Mouse (Mus musculus) C2C12 (cell line): Measurements from ENCODE around the gene Hs6st3. TPM values are rescaled to one million over a fixed set of nuclear protein-coding genes. Genes with fewer than 3 reads are reported as not detected.

ENCODE experiments used
- H3K27me3 ChIP-seq: one replicate; pipeline ENCODE4 v1.6.1; 2011; ENCODE audit not compliant: control insufficient read depth, insufficient read depth, insufficient read length
- H3K36me3 ChIP-seq: one replicate; pipeline ENCODE4 v1.6.1; 2011; ENCODE audit not compliant: control insufficient read depth, insufficient read depth
- H3K4me3 ChIP-seq: one replicate; pipeline ENCODE4 v1.5.1; 2011; ENCODE audit warnings: mild to moderate bottlenecking, control low read depth; ENCODE audit not compliant: poor library complexity, insufficient read depth, severe bottlenecking
- H3K79me2 ChIP-seq: one replicate; pipeline ENCODE4 v1.6.1; 2011; ENCODE audit not compliant: control insufficient read depth, insufficient read depth
- H3K79me3 ChIP-seq: one replicate; pipeline ENCODE4 v1.6.1; 2011; ENCODE audit warnings: low read depth, control low read depth
- H3ac ChIP-seq: one replicate; pipeline ENCODE3; 2011; ENCODE audit warnings: low read depth; ENCODE audit not compliant: control insufficient read depth, insufficient read length
- CEBPB ChIP-seq: IDR thresholded peaks from one replicate; pipeline ENCODE4 v1.6.1; 2011; ENCODE audit warnings: low read depth, mild to moderate bottlenecking, control low read depth, moderate library complexity
- CTCF ChIP-seq: IDR thresholded peaks from one replicate; pipeline ENCODE4 v1.5.1; 2011; ENCODE audit not compliant: control insufficient read depth, insufficient read depth, insufficient read length
- FOSL1 ChIP-seq: IDR thresholded peaks from one replicate; pipeline ENCODE4 v1.8.0; 2011; ENCODE audit warnings: mild to moderate bottlenecking, low read length; ENCODE audit not compliant: poor library complexity, insufficient read depth, severe bottlenecking
- MAX ChIP-seq: IDR thresholded peaks from one replicate; pipeline ENCODE4 v1.6.1; 2011; ENCODE audit warnings: mild to moderate bottlenecking, control low read depth
- MYOD1 ChIP-seq: IDR thresholded peaks from one replicate; pipeline ENCODE4 v1.6.1; 2011; ENCODE audit warnings: low read depth; ENCODE audit not compliant: control insufficient read depth, insufficient read length
- MYOG ChIP-seq: IDR thresholded peaks from one replicate; pipeline ENCODE4 v1.6.1; 2011; ENCODE audit not compliant: control insufficient read depth, insufficient read length; ENCODE audit errors: extremely low read depth
- USF1 ChIP-seq: IDR thresholded peaks from one replicate; pipeline ENCODE4 v1.6.1; 2011; ENCODE audit warnings: low read depth, mild to moderate bottlenecking, control low read depth, moderate library complexity
- polyA plus RNA-seq: library from polyadenylated mRNA; unstranded; fragments of >200 nt; fragmentation: generic; extraction: Trizol; gene quantifications from one replicate; pipeline ENCODE4 v1.2.1, GENCODE M21; 2012; ENCODE audit warnings: missing spikeins

Hs6st3 gene
- polyA plus RNA-seq, 1 experiment = not detected

DNA sequence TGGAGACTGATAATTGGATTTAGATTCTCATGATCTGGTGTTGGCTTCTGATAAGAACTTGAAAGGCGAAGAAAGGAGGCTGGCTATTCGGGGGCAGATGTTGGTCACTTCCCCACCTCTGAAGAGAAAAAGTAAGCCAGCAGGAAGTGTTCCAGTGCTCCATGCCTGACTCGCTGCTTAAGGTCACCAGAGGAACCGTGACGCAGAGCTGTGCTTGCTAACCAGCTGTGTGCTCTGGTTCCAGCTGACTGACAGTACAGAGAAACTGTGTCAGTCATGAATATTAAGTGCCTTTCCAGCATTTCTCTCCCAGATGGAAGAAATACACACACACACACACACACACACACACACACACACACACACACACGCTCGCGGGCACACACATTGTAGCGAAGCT is 694.8 kb downstream of the Hs6st3 start:
- no peak for TF ChIP-seq MYOG
- TF ChIP-seq MAX = no peak
- TF ChIP-seq FOSL1 = no peak
- TF ChIP-seq MYOD1 = no peak
- TF ChIP-seq CEBPB = no peak
- TF ChIP-seq USF1 = no peak
- TF ChIP-seq CTCF = no peak
- Histone ChIP-seq H3K36me3 (no peaks in the 10 kb centered on the region), H3ac (no peak overlapping the region), H3K79me2 (no peaks in the 10 kb centered on the region), H3K4me3 (no peak overlapping the region), H3K27me3 (no peaks in the 10 kb centered on the region), H3K79me3 (no peaks in the 10 kb centered on the region)

DNA sequence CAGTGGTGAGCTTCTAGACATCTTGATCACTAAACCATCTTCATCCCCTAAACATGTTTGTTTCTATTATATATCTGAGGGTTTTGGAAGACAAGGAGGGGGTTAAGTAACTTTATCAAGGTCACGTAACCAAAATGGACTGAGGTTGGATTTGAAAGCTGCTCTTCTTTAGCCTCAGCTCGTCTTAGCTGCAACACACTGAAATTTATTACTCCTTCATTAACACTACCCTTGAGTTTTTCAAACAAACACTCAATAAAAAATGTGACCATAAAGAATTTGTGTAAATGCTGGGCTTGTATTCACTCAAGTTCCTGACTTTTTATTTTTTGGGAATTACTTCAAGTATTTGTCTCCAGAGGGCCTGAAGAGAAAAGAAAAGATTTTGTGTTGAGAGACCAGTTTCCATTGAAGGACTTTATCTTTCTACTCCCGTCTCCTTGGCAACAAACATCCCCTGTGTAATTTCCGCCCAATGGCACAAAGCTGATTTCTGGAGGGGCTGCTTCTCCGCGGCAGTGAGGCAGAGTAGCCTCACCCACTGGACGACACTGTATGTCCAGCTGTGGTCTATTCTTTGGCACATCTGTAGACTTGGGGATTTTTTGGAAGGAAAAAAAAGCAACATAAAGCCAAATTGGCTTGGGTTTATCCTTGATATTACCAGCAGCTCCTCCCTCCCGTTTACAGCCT is 696.0 kb downstream of the Hs6st3 start:
- Histone ChIP-seq H3K36me3 (no peaks in the 10 kb centered on the region), H3K79me3 (no peaks in the 10 kb centered on the region), H3K79me2 (no peaks in the 10 kb centered on the region), H3ac (no peak overlapping the region), H3K27me3 (no peaks in the 10 kb centered on the region), H3K4me3 (no peak overlapping the region)
- no peak for TF ChIP-seq MYOG
- no peak for TF ChIP-seq MYOD1
- TF ChIP-seq CEBPB = no peak
- TF ChIP-seq CTCF = no peak
- TF ChIP-seq USF1 = no peak
- no peak for TF ChIP-seq MAX
- no peak for TF ChIP-seq FOSL1

DNA sequence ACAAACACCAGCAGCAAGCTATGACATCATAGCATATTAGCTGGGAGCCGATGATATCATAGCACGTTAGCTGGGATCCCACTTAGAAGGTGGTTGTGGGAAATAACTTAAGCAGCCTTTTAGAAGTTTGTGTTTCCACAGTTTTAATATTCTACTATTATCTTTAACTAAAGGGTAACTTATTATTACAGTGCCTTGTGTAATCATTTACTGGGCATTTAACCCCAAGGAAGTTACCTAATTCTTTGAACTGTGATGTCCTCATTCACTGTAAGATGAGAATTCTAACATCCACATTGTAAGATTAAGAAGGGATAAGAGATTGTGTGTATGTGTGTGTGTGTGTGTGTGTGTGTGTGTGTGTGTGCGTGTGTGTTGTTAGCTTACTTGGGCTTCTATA is 697.9 kb downstream of the Hs6st3 start:
- H3K27me3 ChIP-seq = no peaks in the 10 kb centered on the region
- H3K79me2 ChIP-seq = no peaks in the 10 kb centered on the region

DNA sequence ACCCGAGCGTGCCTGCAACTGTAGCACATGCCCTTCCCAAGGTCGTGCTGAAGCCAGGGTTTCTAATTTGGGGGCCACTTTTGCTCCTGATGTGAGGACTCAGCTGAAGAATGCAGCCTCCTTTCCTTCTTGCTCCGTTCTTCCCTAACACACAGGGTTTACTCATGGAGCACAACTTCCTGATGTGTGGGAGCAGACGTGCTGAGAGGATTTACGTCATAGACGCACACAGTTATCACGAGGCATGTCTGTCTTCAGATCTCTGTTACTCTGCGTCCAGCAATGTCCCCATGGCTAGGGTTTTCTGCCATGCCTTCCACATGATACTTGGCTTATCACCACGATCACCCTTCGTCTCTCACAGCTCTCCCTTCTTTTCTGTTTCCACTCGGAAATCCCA is 709.4 kb downstream of the Hs6st3 start:
- Histone ChIP-seq H3K79me3 (no peaks in the 10 kb centered on the region), H3K4me3 (no peak overlapping the region), H3ac (no peak overlapping the region), H3K36me3 (no peaks in the 10 kb centered on the region), H3K27me3 (no peaks in the 10 kb centered on the region), H3K79me2 (no peaks in the 10 kb centered on the region)
- no peak for TF ChIP-seq MYOG
- TF ChIP-seq MAX = no peak
- no peak for TF ChIP-seq USF1
- TF ChIP-seq MYOD1 = no peak
- no peak for TF ChIP-seq FOSL1
- TF ChIP-seq CEBPB = no peak
- no peak for TF ChIP-seq CTCF

More for the DNA sequence above, 697.9 kb downstream of the Hs6st3 start:
- no peaks in the 10 kb centered on the region for H3K79me3 ChIP-seq
- H3ac ChIP-seq = no peak overlapping the region
- no peaks in the 10 kb centered on the region for H3K36me3 ChIP-seq
- TF ChIP-seq MYOG = no peak
- TF ChIP-seq MYOD1 = no peak
- no peak for TF ChIP-seq CTCF
- no peak for TF ChIP-seq USF1
- no peak for TF ChIP-seq CEBPB
- TF ChIP-seq FOSL1 = no peak
- no peak overlapping the region for H3K4me3 ChIP-seq

DNA sequence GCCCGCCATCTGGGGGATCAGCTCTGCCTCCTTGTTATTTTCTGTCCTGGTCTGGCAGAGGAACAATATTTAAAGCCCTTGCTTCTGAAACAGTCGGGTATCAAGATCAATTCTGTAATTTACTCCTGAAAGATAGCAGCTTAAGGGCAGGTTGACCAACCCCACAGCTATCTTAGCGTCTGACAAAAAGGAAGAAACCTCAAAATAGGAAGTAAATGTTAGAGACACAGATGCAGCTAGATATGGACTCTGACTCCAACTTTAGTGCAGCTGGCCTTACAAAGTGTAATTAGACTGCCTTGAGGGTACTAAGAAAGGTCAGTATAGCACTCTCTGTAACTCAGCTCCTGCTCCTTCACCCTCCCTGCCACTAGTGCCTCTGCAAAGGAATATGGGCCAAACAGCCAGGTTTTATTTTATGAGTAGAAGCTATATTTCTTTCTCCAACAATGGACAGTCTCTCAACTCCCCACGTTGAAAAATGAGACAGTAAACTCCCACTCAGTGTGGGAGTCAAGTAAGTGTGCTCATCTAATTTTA is 710.7 kb downstream of the Hs6st3 start:
- TF ChIP-seq CEBPB (no peak), FOSL1 (no peak), CTCF (no peak), MAX (no peak), USF1 (no peak), MYOG (no peak), MYOD1 (no peak)
- no peak overlapping the region for H3ac ChIP-seq
- H3K79me2 ChIP-seq = no peaks in the 10 kb centered on the region
- no peak overlapping the region for H3K4me3 ChIP-seq
- H3K79me3 ChIP-seq = no peaks in the 10 kb centered on the region
- H3K27me3 ChIP-seq = no peaks in the 10 kb centered on the region
- no peaks in the 10 kb centered on the region for H3K36me3 ChIP-seq

DNA sequence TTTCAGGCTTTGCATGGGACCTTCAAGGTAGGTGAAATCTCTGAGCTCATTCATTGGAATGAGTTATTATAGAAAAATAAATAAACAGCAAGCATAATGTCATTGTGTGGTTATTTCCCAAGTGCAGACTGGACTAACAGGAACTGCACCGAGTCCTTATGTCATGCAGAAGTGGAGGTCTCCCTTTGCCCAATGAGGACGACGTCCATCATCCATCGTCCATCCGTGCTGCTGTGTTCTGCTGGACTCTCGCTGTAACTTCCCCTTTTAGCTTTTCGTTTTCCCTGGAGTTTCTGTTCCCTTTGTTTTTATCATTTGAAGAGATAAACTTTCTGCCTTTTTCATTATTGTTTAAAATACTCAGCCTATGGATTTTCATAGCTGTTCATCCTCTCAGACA is 711.2 kb downstream of the Hs6st3 start:
- Histone ChIP-seq H3K79me3 (no peaks in the 10 kb centered on the region), H3K27me3 (no peaks in the 10 kb centered on the region), H3ac (no peak overlapping the region), H3K79me2 (no peaks in the 10 kb centered on the region), H3K4me3 (no peak overlapping the region), H3K36me3 (no peaks in the 10 kb centered on the region)
- TF ChIP-seq MAX = no peak
- no peak for TF ChIP-seq FOSL1
- no peak for TF ChIP-seq USF1
- no peak for TF ChIP-seq MYOD1
- no peak for TF ChIP-seq MYOG
- TF ChIP-seq CEBPB = no peak
- no peak for TF ChIP-seq CTCF
